Mouse (Mus musculus): Measurements from ENCODE around the gene Rfx4.

The Rfx4 gene

GRCm38 (mm10) chr10:84755786-84756203 lies at the start of gene Rfx4:
TSS of gene Rfx4 (plus strand) at chr10:84756062.
- in situ Hi-C loops (cut with MboI): no loop called here

DNA sequence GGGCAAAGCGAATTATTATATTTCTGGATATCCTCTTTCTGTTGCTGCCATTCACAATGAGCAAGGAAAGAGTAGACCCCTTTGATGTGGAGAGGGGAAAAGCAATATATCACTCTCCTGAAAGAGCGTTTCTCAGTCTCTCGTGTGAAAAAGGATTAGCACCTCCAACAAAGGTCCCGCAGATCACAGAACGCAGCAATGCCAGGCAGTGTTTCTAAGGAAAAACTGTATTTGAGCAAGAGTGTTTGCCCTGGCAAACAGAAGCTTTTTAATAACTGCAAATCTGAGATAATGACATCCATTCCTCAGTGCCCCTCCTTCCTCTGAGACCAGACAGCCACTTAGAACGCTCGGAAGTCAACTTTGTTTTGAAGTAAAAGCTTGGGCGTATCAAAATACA lies 49.3 kb upstream of the Rfx4 start:
- in situ Hi-C loops (cut with MboI): no loop called here

- in situ Hi-C loops (cut with MboI): no loop called here
Observed at GRCm38 (mm10) chr10:84707226-84707625, 48.6 kb upstream of the Rfx4 start.

GRCm38 (mm10) chr10:84707752-84708530 lies 47.9 kb upstream of the Rfx4 start:
- in situ Hi-C loops (cut with MboI): no loop called here

- in situ Hi-C loops (cut with MboI): no loop called here
Observed at GRCm38 (mm10) chr10:84710192-84710591, 45.7 kb upstream of the Rfx4 start.

DNA sequence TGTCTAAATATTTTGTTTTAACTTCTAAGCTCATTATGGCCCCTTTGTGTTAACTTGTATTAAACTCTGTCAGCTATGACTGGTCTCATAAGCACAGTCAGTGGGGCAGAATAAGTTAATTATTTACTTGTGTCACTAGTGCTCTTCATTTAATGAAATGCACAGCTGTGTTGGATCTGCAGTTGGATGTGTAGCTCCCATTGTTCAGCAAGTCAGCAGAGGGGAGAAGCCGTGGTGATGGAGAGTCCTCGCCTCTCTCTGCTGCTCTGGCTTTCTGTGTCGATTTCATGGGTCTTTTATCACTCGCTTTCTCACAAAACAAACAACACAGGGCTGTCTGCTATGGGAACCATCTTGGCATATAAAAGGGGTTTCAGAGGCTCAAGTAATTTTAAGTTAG lies 45.0 kb upstream of the Rfx4 start:
- in situ Hi-C loops (cut with MboI): no loop called here

- in situ Hi-C loops (cut with MboI): no loop called here
Observed at GRCm38 (mm10) chr10:84711479-84711878, 44.4 kb upstream of the Rfx4 start.

GRCm38 (mm10) chr10:84711940-84712339 lies 43.9 kb upstream of the Rfx4 start:
- in situ Hi-C loops (cut with MboI): no loop called here

- in situ Hi-C loops (cut with MboI): no loop called here
Observed at GRCm38 (mm10) chr10:84712532-84712931, 43.3 kb upstream of the Rfx4 start.

DNA sequence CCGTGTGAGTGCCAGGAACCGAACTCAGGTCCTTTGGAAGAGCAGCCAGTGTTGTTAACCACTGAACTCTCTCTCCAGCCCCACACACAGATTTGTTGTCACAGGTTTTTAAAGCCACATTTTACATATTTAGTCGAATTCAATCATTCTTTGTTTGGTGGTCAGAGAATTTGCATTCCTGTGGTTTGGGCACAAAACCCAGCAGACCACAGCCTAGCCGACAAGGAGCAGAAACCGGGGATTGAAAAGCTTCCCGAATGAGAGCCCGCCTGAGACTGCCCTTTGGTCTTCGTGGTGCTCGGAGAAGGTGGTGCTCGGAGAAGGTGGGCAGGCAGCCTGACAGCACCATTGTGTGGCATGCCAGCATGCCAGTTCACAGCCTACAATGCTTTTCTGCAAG lies 42.8 kb upstream of the Rfx4 start:
- in situ Hi-C loops (cut with MboI): no loop called here

- in situ Hi-C loops (cut with MboI): no loop called here
Observed at GRCm38 (mm10) chr10:84715639-84716038, 40.2 kb upstream of the Rfx4 start.

DNA sequence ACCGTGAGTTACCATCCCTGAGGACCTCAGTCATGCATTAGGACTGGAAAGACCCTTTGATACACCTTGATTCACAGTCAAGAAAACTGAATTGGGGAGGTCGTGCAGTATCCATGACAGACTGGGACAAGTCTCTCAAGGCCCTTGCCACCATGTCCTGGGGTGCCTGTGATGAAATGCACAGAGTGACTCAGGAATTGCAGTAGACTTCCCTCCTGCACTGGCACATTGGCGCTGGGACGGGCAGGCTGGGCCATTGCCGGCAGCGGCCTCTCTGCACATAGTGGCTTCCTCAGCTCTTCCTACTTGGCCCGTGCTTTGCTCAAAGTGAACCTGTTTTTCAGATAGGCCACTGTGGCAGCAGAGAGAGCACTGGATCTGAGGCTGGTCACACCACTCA lies 39.3 kb upstream of the Rfx4 start:
- in situ Hi-C loops (cut with MboI): no loop called here

- in situ Hi-C loops (cut with MboI): no loop called here
Observed at GRCm38 (mm10) chr10:84722711-84723110, 33.2 kb upstream of the Rfx4 start.

- in situ Hi-C loops (cut with MboI): no loop called here
Observed at GRCm38 (mm10) chr10:84727005-84727404, 28.9 kb upstream of the Rfx4 start.

- in situ Hi-C loops (cut with MboI): no loop called here
Observed at GRCm38 (mm10) chr10:84727760-84728159, 28.1 kb upstream of the Rfx4 start.

DNA sequence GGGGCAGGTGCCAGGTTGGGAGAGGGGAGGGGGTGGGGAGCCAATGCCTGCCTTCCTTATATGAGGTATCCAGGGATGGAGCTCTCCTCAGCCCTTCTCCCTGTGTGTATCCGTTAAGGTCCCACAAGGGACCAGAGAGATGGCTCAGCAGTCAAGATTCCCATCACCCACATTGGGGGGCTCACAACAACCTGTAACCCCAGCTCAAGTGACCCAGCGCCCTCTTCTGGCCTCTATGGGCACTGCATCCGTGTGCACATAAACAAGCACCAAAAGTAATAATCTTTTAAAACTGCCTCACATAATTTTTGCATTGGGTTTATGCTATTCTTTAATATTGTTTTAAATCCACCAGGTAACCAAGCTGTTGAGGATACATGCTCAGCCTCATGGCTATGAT lies 25.8 kb upstream of the Rfx4 start:
- in situ Hi-C loops (cut with MboI): no loop called here

- in situ Hi-C loops (cut with MboI): no loop called here
Observed at GRCm38 (mm10) chr10:84730956-84731355, 24.9 kb upstream of the Rfx4 start.

DNA sequence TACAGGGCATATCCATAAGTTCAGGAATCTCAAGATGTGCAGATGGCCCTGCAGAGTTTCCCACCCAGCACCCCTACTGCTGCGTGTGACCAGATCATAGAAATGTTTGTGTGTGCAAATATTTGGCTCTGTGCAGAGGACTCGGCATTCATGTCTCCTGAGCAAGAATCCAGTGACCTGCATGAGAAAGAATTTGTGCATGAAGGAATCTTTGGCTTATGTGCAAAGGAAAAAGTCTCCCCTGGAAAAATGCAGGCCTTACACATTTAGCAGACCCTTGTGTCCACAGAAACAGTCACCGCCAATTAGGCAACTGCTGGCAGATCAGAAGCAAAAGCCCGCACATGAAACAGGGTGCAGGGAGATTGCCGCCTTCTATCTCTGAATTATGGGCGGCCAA lies 22.4 kb upstream of the Rfx4 start:
- in situ Hi-C loops (cut with MboI): no loop called here

DNA sequence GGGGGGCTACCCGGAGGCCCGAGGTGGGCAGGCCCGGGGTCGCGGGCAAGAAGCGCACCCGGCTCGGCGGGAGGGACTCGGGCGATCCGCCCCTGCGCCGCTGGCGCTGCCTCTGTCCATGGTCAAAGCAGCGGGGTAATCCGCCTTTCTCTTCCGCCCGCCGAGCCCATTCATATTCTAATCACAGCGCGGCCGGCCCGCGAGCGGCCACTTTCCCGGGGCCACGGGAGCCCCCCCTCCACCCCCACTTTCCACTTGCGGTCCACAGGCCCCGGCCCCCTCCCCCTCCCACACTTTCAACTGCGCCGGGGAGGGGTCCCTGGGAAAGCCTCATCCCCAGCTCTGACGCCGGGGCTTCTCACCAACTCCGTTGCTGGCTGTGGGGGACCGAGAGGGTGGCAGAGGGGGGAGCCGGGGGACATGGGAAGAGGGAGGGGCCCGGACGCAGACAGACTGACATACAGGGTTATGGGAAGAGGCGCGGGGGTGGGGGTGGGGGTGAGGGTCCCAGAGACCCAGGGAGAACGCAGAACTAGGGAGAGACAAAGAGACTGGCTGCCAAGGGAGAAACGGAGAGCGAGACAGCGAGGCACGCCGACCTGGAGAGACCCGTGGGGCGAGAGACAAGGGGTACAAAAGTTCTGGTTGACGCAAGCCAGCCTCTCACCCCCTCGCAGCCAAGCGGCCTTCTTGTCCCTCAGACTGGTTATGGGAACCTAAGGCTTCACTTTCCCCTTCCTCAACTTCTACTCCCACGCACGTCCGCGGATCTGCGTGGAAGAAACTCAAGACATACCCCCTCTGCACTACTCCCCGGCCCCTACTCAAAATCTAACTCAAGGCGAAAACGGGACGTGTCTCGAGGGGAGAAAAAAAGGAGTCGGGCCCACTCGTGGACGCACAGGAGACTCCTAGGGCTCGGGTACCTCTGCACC lies 744 bp upstream of the Rfx4 start:
- in situ Hi-C loops (cut with MboI): no loop called here

DNA sequence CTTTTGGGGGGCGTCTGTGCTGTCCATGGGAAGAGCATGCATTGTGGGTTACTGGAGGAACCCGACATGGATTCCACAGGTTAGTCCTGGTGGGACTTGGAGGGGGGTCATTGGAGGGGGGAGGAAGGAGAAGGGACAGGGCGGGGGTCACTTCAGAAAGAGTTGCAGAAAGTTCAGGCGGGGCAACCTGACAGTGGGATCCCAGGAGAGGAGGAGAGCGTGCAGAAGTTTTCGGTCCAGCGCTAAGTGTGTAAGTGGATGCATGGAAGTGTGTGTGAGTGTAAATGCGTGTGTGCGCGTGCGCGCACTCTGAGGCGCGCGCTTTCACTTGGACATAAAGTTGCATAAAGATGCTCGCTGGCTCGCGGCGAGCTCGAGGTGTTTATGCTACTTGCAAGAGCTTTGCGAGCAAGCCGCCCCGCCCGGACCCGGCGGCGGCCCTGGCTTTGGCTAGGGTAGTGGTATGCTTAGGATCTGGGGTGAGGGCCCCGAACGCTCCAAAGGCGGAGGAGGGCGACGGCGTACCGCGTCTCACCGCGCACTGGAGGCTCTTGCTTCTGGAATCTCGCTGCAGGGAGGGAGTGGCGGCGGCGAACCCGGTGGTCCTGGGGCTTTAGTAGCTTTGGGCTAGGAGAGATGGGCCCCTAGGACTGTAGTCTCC lies 703 bp downstream of the Rfx4 start:
- in situ Hi-C loops (cut with MboI): no loop called here

DNA sequence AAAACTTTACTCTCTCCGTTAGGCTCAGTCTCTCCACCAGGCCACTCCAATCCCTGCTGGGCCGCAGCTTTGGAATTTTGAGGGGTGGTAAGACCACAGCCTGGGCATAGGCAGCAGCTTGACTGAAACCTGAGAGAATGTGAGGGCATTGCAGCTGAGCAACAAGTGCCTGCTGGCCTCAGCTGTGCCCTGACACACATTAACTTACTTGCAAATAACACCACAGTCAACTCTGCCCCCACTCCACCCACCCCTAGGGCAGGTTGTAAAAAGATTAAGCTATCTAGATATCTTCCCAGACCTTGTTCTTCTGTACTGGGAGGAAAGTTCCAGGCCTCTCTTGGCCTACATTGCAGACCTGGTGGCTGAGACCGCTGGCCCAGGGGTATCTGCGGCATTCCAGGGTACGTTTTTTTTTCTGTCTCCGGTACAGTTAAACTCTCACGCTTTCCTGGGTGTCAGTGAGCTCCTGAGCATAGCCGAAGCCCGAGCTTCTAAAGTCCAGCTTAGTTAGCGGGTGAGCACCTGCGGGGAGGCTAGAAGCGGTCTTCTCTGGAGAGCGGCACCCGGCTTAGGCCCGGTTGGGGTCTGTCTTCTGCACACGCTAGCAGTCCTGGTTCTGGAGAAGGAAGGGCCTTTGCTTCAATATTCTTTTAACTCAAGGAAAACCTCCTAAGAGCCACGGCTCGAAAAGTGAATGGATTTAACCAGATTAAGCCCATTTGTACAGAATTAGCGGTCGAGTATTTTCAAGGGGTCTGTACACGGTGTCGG lies 1.8 kb downstream of the Rfx4 start:
- in situ Hi-C loops (cut with MboI): no loop called here

GRCm38 (mm10) chr10:84758200-84758468 lies 2.3 kb downstream of the Rfx4 start:
- in situ Hi-C loops (cut with MboI): no loop called here

All from mature B cell (primary cell).